Comparison of ENCODE assay signal across 18 mouse cellular contexts in genomic region chr8:95845026-95845425, GRCm38 (mm10). TPM values are rescaled to one million over a fixed set of nuclear protein-coding genes. Genes with fewer than 3 reads are reported as not detected.
DNase-seq lines count a peak whose midpoint lies in the region; ATAC-seq lines count a peak whose summit lies in the region.
"Had no signal": no experiment of that assay in that cellular context is flagged by ENCODE, and none has a peak within 500 bp of the region (broad histone marks: within the 10 kb centered on the region; RNA-seq: fewer than 3 reads in every experiment).

No protein-coding gene starts in this region.

- H3K36me3 ChIP-seq in heart, embryonic 10.5 days: peaks cover 61% of the 10 kb centered on the region
- H3K36me3 ChIP-seq in midbrain, embryonic 11.5 days (ENCODE audit: control insufficient read depth, insufficient read depth, low read length): 0 out of 2 replicates have a peak, but pooled peaks cover 3% of the 10 kb centered on the region
- peaks cover 68% of the 10 kb centered on the region for H3K36me3 ChIP-seq in midbrain, embryonic 13.5 days

- ATAC-seq in midbrain, embryonic 11.5 days (ENCODE audit: low FRiP score): no peak
- ATAC-seq in midbrain, embryonic 13.5 days: no peak
- ATAC-seq: activated CD4-positive, CD25-positive, alpha-beta regulatory T cell, adult 4 months; CD4-positive, CD25-positive, alpha-beta regulatory T cell, adult 4 months; Patski had no signal

- H3K27ac ChIP-seq in heart, embryonic 10.5 days: no peak overlapping the region
- no peak overlapping the region for H3K27ac ChIP-seq in midbrain, embryonic 11.5 days (ENCODE audit: low read depth, low read length)
- H3K27ac ChIP-seq in midbrain, embryonic 13.5 days: no peak overlapping the region

- WGBS in heart, embryonic 10.5 days: 84% methylated on average over 7 of the region's 7 CpGs
- WGBS in midbrain, embryonic 11.5 days: 90% methylated on average over 7 of the region's 7 CpGs
- WGBS in midbrain, embryonic 13.5 days: 94% methylated on average over 7 of the region's 7 CpGs

- H3K4me1 ChIP-seq in heart, embryonic 10.5 days: peaks cover 17% of the 10 kb centered on the region
- no peaks in the 10 kb centered on the region for H3K4me1 ChIP-seq in midbrain, embryonic 11.5 days (ENCODE audit: control insufficient read depth, insufficient read depth, low read length)
- H3K4me1 ChIP-seq in midbrain, embryonic 13.5 days (replicated peaks): no peaks in the 10 kb centered on the region

- no peak overlapping the region for H3K4me2 ChIP-seq in midbrain, embryonic 11.5 days
- H3K4me2 ChIP-seq in midbrain, embryonic 13.5 days (replicated peaks): no peak overlapping the region

- no peaks in the 10 kb centered on the region for H3K9me3 ChIP-seq in heart, embryonic 10.5 days
- H3K9me3 ChIP-seq in midbrain, embryonic 11.5 days (ENCODE audit: control insufficient read depth, low read length): no peaks in the 10 kb centered on the region
- no peaks in the 10 kb centered on the region for H3K9me3 ChIP-seq in midbrain, embryonic 13.5 days

- peak; percentile 73 for DNase-seq in heart, embryonic 10.5 days (ENCODE audit: low spot score)
- DNase-seq in heart, adult 18-20 months: no peak
- peak; percentile 77 for DNase-seq in midbrain, embryonic 11.5 days (ENCODE audit: low spot score, missing footprints)
- DNase-seq: adrenal gland, adult 2 months; adrenal gland, adult 8-10 months; adrenal gland, postnatal 10 days; adrenal gland, postnatal 14 days; adrenal gland, postnatal 25 days; adrenal gland, postnatal 36 days; B cell, adult 2 months; cerebellum, adult 11 months; cerebellum, adult 11-12 months; cerebellum, adult 18-20 months had no signal

- no peak overlapping the region for H3K4me3 ChIP-seq in heart, embryonic 10.5 days
- no peak overlapping the region for H3K4me3 ChIP-seq in midbrain, embryonic 11.5 days (ENCODE audit: low read depth, low read length)
- no peak overlapping the region for H3K4me3 ChIP-seq in midbrain, embryonic 13.5 days (replicated peaks)

- H3K9ac ChIP-seq in midbrain, embryonic 11.5 days (ENCODE audit: low read length): no peak overlapping the region
- no peak overlapping the region for H3K9ac ChIP-seq in midbrain, embryonic 13.5 days (replicated peaks)

- no peaks in the 10 kb centered on the region for H3K27me3 ChIP-seq in heart, embryonic 10.5 days (ENCODE audit: insufficient read depth, poor library complexity, severe bottlenecking)
- no peaks in the 10 kb centered on the region for H3K27me3 ChIP-seq in midbrain, embryonic 11.5 days (ENCODE audit: control insufficient read depth, insufficient read depth, low read length)
- no peaks in the 10 kb centered on the region for H3K27me3 ChIP-seq in midbrain, embryonic 13.5 days
- H3K27me3 ChIP-seq: CH12.LX, Patski had no signal

RNA-seq across cellular contexts. Expression of gene Slc38a7, which starts 8.3 kb away (rescaled TPM):
- polyA plus RNA-seq in heart, embryonic 10.5 days (2016; fragmentation: Nextera tagmentation; extraction: Ambion mirVana): 13.5 and 14.3 TPM in 2 replicates
- total RNA-seq in heart, adult 18-20 months (2021): 10 to 100 TPM; 10.7 to 11.3 TPM
- 16.5 and 17.2 TPM in 2 replicates for polyA plus RNA-seq in midbrain, embryonic 11.5 days (2014; fragmentation: Nextera tagmentation; extraction: Ambion mirVana)
- 22.7 and 25.3 TPM in 2 replicates for polyA plus RNA-seq in midbrain, embryonic 13.5 days (2015; fragmentation: Nextera tagmentation; extraction: Ambion mirVana)

RNA-seq across cellular contexts. Expression of gene Sap18b, which starts 19.9 kb away (rescaled TPM):
- polyA plus RNA-seq in heart, embryonic 10.5 days (2016; fragmentation: Nextera tagmentation; extraction: Ambion mirVana): 321 and 398 TPM in 2 replicates
- 10 to 100 TPM; 90.8 to 97.5 TPM for total RNA-seq in heart, adult 18-20 months (2021)
- 398 and 408 TPM in 2 replicates for polyA plus RNA-seq in midbrain, embryonic 11.5 days (2014; fragmentation: Nextera tagmentation; extraction: Ambion mirVana)
- polyA plus RNA-seq in midbrain, embryonic 13.5 days (2015; fragmentation: Nextera tagmentation; extraction: Ambion mirVana): 252 and 266 TPM in 2 replicates

RNA-seq across cellular contexts. Expression of gene Cnot1, which starts 37.8 kb away (rescaled TPM):
- 81.1 and 87.1 TPM in 2 replicates for polyA plus RNA-seq in heart, embryonic 10.5 days (2016; fragmentation: Nextera tagmentation; extraction: Ambion mirVana)
- total RNA-seq in heart, adult 18-20 months (2021): 100 to 1,000 TPM in 1 of 2 experiments, 10 to 100 TPM in 1; 99.8 to 110 TPM
- 109 and 111 TPM in 2 replicates for polyA plus RNA-seq in midbrain, embryonic 11.5 days (2014; fragmentation: Nextera tagmentation; extraction: Ambion mirVana)
- 52.1 and 52.7 TPM in 2 replicates for polyA plus RNA-seq in midbrain, embryonic 13.5 days (2015; fragmentation: Nextera tagmentation; extraction: Ambion mirVana)

RNA-seq across cellular contexts. Expression of gene Got2, which starts 43.3 kb away (rescaled TPM):
- 244 and 290 TPM in 2 replicates for polyA plus RNA-seq in heart, embryonic 10.5 days (2016; fragmentation: Nextera tagmentation; extraction: Ambion mirVana)
- 100 to 1,000 TPM; 729 to 736 TPM for total RNA-seq in heart, adult 18-20 months (2021)
- 84.1 and 88.6 TPM in 2 replicates for polyA plus RNA-seq in midbrain, embryonic 11.5 days (2014; fragmentation: Nextera tagmentation; extraction: Ambion mirVana)
- 165 and 176 TPM in 2 replicates for polyA plus RNA-seq in midbrain, embryonic 13.5 days (2015; fragmentation: Nextera tagmentation; extraction: Ambion mirVana)

Comparison
In these comparisons a context has a peak if more than half of its experiments do, and no peak if none do; other contexts are left out.
1. DNase-seq: peak in heart, embryonic 10.5 days (single experiment) and midbrain, embryonic 11.5 days (single experiment); none in heart, adult 18-20 months (0 of 2).